Mouse (Mus musculus) spleen, adult 18-20 months (tissue): Measurements from ENCODE around the gene Larp6.

Experiments
- DNase-seq, 2 experiments: peaks; one replicate each; pipeline ENCODE4 v3.0.0; 2022; ENCODE audit warnings: mixed read lengths in 2 of 2

Gene Larp6

DNA sequence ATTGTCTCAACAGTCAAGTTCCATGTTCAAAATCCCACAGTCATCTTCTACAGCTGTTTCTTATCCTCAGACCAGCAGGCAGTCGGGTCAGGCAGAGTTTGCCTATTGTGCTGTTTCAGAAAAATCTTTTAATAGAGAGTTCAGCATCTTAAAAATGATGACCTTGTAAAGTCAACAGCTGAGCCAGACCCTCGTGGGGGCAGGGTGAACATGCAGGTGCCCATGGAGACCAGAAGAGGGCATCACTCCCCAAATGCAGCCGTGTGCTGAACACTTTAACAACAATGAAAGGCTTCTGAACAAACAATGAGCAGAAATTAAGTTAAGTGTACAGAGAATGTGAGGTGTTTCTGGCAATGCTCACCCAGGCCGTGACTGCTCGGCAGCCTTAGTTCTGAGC lies 3.0 kb downstream of the Larp6 start:
- DNase-seq, result no peak

DNA sequence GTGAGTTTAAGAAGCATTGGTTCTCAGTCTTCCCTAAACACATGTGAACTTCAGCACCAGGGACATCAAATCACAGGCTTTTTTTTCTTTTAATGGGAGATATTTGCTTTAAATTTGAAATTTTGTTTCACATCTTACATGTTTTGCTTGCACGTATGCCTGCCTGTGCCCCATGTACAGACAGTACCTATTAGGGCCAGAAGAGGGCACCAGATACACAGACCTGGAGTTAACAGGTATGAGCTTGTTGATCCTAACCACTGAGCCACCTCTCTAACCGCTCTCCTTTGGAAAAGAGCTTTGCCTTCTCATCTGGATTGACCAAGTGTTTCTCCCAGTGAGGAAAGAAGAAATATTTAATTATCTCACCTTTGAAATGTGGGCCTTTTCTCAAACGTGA lies 5.5 kb downstream of the Larp6 start:
- DNase-seq, result peak in 1 of 2 experiments; percentile 37

DNA sequence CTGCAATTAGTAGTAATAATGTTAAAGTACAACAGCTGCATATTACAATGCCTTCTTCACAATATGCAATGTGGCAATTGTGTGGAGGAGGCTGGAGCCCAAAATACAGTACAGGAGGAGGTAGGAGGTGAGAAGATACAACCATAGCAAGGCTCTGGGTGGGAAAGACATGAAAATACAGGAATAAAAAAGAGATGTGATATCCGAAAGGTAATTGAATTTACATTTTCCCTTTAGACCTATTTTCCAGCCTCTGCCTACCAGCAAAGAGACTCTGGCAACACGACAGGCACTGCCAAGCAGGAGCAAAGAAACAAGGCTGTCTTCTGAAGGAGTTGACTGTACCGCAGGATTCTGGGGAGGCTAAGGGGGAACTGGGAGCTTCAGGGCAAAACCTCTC lies 6.9 kb downstream of the Larp6 start:
- DNase-seq, result no peak

DNA sequence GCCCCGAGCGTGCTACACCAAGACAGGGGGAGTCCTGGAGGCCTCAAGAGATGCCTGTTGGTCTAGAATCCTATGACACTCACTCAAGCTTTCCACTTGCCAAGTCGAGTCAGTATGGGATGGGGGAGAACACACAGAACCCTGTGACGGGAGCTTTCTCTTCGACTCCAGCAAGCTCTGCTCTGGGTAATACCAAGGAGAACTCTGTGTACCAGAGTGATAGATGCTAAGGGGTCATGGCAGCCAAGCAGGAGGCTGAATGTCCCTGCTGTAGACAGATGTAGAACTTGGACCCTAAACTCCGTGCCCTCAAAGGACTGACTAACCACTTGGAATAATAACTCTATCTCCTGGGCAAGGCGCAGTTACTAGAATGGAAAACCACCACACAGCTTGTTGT lies 12.2 kb downstream of the Larp6 start:
- no peak for DNase-seq

DNA sequence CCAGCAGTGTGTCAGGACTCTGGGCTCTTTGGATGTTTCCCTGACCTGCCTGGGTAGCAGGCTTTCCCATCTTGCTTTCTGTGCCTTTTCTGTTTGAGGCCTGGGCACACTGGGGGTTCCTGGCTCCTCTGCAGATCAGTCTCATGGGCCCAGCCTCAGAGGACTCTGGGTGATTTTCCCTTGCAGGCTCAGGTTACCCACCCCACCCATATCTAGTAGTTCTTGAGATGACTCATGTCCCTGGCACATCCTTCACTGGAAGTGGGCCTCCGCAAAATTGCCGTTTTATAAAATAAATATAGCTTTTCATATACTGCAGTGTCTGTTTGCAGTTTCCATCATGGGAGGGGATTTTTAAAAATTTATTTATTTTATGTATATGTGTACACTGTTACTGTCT lies 21.5 kb downstream of the Larp6 start:
- no peak for DNase-seq

DNA sequence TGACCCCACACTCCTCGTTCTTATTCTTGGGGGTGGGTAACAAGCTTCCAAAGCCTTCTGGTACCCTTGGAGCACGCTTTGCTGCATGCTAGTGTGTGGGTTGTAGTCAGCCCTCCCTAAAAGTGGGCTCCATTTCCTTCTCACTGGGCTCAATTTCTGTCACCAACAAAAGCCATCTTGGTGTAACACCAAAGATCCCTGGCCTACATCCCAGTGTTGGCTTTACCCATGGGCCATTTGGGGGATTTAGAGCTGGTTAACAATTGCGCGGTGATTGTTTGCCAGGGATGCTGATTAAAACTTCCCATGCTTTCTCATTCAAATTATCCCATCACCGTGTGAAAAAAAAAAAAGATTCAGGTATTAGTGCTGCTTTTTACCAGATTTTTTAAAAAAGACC lies 26.3 kb downstream of the Larp6 start:
- DNase-seq, result no peak

DNA sequence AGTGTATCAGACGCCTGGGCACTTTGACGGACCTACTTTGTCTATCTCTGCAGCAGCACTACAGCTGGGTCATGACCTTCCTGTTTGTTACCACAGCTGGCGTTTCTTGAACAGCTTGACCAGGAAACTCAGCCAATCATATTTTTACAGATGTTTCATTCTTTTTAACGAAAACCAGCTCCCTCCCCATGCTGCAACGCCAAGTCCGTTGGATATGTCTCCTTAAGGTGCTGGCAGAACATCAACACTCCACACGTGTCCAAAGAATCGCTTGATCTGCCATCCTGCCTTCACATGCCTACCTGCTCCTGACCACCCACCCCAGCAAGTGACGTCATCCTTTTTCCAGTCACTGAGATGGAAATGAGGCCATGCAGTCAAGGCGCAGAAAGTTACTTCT lies 28.6 kb downstream of the Larp6 start:
- DNase-seq, result no peak

DNA sequence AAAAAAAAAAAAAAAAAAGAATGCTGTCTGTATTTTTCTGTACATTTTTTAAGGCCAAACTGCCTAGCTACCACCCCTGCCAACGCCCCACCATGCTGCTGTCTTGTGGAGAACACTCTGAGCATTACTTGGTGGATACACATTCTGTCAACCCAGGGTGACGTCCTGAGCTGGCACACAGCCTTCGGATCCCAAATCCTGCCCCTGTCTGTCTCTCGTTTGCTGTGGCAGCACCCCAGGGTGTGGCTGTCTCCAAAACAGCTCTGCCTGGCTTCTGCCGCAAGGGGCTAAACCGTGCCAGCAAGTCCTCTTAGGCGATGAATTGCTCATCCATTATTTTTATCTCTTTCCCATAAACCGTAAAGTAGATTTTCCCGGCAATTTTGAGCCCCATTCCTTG lies 29.7 kb downstream of the Larp6 start:
- no peak for DNase-seq

DNA sequence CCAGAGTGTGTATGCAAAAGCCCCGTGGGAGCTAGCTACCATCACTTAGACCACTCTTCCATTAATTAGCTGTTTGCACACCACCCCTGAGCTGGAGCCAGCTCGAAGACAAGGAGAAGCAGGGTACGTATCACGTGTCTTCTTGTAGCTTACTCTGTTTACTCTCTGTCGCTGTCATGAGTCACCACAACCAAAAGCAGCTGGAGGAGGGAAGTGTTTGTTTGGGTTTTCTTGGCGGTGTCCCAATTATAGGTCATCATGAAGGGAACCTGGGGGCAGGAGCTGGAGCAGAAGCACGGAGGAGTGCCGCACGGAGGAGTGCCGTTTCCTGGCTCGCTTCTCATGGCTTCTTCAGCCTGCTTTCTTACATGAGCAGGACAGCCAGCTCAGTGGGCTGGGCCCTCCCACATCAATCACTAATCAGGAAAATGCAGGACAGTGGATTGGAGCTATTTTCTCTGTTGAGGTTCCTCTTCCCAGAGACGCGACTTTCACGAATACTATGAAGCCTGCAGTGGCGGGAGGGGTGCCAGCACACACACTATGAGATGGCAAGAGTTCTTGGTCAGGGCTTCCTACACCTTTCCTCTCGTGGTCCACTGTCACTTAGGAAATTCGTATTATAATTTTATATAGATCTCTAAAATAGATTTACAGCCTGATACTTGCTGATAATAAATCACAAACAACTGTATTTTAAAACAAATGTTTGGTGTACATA lies 30.6 kb downstream of the Larp6 start:
- no peak for DNase-seq

DNA sequence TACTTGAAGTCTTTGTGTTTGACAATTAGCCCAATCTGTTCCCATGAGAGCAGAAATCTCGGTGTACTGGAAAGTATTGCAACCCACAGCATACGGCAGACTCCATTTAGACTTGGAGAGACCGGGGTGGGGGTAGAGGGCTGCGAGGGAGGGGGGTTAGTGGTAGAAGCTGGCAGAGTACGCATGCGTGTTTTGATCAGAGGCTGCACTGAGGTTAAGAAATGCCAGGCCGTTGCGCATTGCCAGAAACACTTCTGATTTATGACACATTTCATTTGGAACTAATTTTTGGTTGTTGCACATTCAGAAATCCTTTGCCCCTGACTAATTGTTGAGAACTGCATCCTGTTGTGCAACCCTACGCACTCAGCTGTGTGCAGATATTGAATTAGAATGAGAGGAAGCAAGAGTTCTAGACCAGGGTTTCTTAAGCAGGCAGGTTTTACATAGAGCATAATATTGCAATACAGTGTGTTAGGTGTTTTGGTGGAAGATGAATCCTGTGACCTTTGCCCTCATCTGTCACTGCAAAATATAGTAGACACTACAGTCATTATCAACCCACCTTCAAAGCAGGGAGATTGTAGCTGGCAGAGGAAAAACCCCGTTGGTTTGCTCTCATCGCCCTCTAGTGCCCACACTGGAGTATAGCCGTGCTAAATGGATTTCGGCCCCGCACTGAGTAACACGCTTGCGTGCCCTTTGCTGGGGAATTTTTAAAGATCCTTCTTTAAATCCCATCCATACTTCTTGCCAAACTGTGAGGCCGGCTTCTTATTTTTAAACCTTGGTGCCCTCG lies 31.6 kb downstream of the Larp6 start:
- peak in 1 of 2 experiments; percentile 22 for DNase-seq

DNA sequence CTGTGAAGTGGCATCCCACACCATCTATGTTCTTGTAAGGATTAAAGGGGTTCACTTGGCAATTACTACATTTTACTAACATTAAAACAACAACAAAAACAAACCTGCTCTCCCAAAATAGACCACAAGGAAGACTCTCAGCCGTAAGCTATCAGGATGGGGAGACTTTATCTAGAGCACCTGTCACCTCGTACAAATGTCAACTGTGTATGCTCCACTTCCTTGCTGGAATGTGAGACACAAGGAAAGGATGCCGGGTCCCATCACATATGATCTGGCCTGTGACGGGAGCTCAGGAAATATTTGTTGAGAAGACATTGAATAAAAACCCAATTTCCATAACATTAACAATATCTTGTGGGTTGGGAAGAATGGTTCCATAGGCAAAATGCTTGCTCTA lies 32.2 kb downstream of the Larp6 start:
- DNase-seq, result no peak

DNA sequence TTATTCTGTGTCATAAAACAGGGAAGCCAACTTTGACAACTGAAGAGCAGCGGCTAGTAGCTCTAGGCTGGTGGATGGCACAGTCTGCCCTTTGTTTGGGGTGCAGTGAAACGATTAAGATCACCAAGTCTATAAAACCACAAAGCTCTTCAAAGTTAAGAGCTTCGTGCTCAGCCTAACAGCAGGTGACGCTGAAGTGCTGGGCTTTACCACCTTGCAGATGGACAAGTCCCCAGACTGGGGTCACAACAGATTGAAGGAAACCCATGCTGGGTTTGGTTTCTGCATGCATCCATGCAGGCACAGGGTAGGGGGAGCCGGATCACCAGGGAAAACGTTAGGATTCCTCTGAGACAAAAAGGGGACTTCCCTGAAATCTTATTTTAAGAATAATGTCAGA lies 33.8 kb downstream of the Larp6 start:
- DNase-seq, result no peak

DNA sequence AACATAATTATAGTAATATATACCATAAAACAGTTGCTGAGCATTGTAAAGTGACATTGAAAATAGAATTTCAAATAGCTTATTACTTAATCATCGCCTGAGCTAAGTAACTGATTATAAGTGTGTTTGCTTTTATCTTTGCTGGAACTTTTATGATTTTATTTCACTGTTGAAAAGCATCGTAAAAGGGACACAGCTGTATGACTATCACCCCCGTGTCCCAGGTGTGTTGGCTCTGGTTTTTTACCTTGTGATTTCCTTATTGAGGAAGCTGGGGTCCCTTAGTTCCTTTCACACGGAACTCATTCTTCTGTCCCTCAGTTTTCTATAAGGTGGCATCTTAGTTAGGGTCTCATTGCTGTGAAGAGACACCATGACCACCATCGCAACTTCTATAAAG lies 34.9 kb downstream of the Larp6 start:
- no peak for DNase-seq

DNA sequence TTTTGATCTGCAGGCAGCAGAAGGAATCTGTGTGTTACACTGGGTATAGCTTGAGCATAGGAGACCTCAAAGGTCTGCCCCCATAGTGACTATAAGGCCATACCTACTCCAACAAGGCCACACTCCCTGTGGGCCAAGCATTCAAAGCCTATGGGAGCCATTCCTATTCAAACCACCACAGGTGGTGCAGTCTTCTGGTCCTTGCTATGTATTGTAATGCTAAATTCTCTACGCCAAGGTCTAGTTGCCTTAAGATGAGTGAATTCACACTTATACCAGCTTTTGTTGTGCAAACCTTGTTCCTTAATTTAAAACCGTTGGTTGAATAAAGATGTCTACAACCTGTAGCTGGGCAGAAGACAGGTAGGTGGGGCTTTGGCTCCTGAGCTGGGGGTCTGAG lies 35.4 kb downstream of the Larp6 start:
- DNase-seq, result no peak

DNA sequence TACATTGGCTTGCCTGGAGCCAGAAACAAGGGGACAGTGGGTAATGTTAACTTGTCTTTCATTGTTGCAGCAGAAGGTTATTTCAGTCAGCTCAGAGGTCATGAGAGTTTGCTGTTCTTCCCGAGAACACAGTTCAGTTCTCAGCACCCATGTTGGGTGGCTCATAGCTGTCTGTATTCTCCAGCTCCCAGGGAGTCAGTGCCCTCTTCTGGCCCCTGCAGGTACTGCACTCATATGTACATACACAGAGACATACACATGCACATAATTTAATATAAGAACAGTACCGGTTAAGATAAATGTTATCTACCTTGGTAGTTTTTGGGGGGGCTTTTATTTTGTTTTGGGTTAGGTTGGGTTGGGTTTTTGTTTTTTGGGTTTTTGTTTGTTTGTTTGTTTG lies 36.3 kb downstream of the Larp6 start:
- no peak for DNase-seq

DNA sequence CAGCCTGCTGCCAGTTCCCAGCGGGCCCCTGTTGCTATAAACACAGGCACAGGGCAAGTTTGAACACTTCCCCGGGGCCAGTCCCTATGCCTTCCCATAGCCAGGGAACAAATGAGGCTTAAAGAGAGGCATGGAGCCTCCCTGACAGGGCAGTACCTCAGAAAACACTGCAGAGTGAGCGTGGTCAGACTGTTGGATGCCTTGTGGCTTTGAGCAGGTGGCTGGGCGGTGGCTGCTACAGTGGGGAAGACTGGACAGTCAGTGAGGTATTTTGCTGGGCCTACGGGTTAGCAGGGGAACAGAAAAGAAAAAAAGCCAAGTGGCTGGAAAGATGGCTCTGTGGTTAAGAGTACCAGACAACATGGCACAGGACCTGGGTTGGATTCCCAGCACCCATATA lies 38.3 kb downstream of the Larp6 start:
- no peak for DNase-seq

DNA sequence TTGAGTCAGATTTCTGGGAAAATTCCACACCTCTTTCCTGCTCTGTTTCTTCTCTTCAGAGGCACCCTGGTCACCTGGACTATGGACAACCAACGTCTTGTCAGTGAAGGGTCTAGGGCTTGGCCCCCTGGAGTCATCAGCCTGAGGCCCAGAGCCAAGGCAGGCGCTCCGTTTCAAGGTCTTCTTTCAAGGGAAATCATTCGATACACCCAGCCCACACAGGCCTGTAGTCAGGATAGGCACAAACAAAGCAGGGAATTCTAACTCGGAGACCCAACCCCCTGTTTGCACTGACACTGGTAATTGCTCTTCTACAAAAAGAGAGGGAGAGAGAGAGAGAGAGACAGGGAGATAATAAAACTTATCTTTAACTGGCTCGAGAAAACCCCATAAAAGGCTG lies 39.2 kb downstream of the Larp6 start:
- no peak for DNase-seq

DNA sequence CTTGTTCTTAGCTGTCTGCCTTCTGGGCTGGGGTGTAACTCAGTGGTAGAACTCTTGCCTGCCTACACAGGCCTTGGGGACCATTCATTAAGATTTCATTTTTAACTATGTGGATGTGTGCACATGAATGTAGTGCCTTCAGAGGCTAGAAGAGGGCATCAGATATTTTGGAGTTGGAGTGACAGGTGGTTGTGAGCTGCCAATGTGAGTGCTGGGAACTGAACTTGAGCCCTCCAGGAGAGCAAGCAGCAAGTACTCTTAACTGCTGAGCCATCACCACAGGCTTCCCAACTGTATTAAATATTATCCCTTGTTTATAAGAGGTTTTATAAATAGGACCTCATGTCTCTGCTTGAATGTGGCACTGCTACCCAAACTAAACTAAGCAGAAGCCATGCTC lies 39.8 kb downstream of the Larp6 start:
- no peak for DNase-seq

DNA sequence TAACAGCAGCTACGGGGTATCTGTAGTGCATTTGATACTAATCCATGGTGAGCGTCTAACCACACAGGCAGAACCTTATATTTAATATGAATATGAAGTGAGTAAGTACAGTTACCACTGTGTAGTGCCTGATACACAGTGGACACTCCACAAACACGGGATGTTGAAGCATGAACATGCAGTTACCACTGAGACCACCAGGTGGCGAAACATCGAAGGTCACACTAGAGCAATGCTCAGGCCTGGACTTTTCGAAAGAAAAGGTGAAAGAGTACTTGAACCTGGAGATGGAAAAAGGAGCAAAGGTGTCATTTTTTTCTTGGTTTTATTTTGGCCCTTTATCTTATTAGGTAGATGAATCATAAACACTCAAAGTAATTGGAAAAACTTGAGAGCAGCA lies 43.5 kb downstream of the Larp6 start:
- DNase-seq, result peak in 1 of 2 experiments; percentile 62

DNA sequence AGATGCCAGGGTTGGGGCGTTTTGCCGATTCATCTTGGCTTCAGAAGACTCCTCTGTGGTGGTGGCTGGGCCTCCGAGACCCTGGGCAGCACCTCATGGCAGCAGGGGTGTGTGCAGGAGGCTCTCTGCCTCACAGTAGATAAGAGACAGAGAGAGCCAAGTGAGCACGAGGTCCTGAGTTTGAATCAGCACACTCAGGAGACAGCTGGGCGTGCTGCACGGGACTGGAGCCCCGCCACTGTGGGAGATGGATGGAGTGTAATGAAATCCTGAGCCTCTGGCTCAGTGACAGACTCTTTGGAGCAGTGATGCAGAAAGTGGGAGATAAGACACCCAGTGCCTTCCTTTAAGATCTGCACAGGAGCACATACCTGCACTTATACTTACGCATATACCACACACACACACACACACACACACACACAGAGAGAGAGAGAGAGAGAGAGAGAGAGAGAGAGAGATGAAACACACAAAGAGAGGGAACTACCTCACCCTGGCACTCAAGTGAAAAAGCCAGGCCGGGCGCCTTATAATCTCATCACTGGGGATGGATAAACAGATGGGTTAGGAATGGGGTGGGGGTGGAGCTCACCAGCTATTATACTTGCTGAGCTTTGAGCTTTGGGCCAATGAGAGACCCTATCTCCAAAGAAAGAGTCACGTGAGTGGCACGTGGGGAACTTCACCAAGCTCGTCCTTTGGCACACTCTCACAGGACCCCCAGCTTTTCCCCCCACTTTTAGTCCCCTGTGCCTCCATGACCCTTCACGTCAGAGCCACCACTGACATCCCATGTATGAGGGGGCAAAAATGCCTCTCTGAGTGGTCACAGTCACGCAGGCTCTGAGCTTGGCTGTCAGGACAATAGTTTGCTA lies 44.3 kb downstream of the Larp6 start:
- no peak for DNase-seq

DNA sequence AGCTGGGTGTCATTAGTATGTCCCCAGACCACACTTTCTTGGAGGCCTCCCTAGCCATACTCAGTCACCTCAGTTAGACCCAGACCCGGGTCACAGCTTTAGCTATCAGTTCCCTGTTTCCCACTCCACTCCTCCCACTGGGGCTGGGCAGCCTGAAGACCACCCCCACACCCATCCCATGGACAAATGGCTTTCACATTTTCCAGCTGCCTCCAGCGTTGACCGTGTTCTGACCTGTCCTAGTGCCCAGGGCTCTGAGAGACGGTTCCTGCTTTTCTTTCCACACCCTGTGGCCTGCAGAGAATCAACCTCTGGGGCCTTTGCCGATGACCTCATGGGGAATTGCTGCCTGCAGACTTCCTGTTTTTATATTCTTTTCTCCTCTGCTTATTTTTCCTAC lies 45.0 kb downstream of the Larp6 start:
- no peak for DNase-seq

DNA sequence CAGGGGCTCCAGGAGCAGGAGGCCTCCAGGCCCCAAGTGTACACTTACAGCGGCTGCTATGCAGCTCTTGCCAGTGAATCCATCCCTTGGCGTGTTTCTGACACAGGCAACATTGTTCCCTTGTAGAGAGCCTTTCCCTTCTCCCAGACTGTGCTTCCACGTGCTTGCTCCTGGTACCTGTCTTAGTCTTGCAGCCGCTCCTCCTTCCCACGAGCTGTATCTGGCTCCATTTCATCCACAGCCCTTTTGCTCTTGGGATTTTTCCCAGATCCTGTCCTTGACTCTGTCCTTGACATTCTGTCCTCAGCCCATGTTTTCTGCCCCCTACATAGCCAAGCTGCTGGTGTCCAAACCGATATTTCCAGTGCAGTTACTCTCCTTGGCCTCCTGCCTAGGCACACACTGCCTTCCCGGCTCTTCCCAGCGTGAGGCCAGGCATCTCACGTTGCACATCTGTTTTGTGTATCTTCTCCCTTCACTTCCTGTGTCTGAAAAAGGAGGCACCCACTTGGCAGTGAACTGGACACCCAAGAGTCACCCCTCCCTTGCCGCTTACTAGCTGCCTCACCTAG lies 46.7 kb downstream of the Larp6 start:
- no peak for DNase-seq

DNA sequence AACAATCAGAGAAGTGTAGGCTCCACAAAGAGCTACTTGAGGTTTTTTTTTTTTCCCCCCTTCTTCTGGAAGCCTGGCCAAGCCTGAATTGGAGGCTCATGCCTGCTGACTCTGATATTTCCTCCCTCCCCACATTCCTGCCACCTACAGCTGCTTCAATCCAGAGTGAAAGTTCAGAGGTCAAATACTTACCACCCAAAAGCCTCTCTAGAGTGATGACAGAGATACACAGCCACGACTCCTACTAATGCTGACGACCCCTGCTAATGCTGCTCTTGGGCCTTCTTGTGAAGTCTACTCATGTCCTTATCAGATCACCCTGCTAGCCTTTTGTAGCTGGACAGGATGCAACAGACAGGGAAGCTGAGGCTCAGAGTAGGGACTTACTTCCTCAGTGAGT lies 52.4 kb downstream of the Larp6 start:
- DNase-seq, result no peak
